Mouse (Mus musculus): ENCODE results near the gene Twf1.

DNA sequence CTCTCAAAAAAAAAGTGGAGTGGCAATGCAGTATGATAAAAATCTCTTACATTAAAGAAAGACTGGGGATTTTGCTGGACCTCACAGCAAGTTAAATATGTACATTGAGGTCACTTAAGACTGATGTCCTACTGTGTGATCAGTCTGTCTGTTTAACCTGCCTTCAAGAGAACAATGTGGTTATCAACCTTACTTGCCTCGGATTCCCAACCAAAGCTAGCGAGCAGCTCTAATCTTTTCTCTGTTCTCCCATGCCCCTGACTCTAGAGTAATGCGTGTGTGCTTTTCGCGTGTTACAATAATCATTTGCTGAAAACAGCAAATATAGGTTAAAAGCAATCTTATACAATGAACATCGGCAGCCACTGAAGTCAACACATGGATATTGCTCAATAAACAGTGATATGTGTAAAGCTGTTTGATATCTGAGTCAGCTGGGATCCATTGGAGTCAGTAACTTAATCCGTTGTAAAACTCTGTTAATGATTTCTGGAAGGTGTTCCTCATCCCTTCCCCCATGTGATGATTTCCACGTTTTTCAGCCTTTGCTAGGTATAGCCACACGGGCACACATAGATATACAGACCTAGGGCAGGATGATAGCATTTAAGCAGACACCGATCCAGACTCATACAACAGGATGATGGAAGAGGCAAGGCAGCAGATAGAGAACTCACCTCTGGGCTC is 21.1 kb downstream of the Twf1 start:
- TF ChIP-seq FOSL1 (IDR thresholded peaks at IDR 0.05; ENCODE audit: insufficient read depth, low read length, poor library complexity, severe bottlenecking) (no peak), CTCF (IDR thresholded peaks at IDR 0.05; ENCODE audit: control insufficient read depth, insufficient read depth, insufficient read length) (no peak), CEBPB (IDR thresholded peaks at IDR 0.05; ENCODE audit: low read depth) (no peak)
